In genomic region chr14:75060562-75060961, GRCm38 (mm10) we compare ENCODE assay signal across 8 mouse cellular contexts. TPM values are rescaled to one million over a fixed set of nuclear protein-coding genes. Genes with fewer than 3 reads are reported as not detected.
DNase-seq lines count a peak whose midpoint lies in the region; ATAC-seq and TF ChIP-seq lines count a peak whose summit lies in the region.

No protein-coding gene starts in this region.

- no peaks in the 10 kb centered on the region for H3K9me3 ChIP-seq in lung, embryonic 16.5 days (ENCODE audit: control insufficient read depth, low read length)

- peak; percentile 44 for DNase-seq in adrenal gland, postnatal 14 days
- DNase-seq in adrenal gland, postnatal 25 days = no peak
- peak; percentile 24 for DNase-seq in ovary, postnatal 14 days (ENCODE audit: low spot score)
- no peak for DNase-seq in ovary, adult 18-20 months (ENCODE audit: low spot score)
- peak; percentile 34 for DNase-seq in thymus, postnatal 4 days

- no peaks in the 10 kb centered on the region for H3K36me3 ChIP-seq in lung, embryonic 16.5 days (ENCODE audit: control insufficient read depth, insufficient read depth, low read length)

- no peak overlapping the region for H3K4me2 ChIP-seq in lung, embryonic 16.5 days (ENCODE audit: low read depth, low read length)

- no peak overlapping the region for H3K4me3 ChIP-seq in cortical plate, adult 2 months (ENCODE audit: insufficient read depth, low read length)
- no peak overlapping the region for H3K4me3 ChIP-seq in lung, embryonic 16.5 days (ENCODE audit: low read length)

- no peak for TF ChIP-seq POLR2A in cortical plate, adult 2 months (IDR thresholded peaks at IDR 0.05; ENCODE audit: extremely low read depth, insufficient read depth, low read length)

- TF ChIP-seq CTCF in cortical plate, adult 2 months (IDR thresholded peaks at IDR 0.05; ENCODE audit: extremely low read depth, insufficient read depth, low read length) = peak; percentile 78

- no peak overlapping the region for H3K27ac ChIP-seq in cortical plate, adult 2 months (ENCODE audit: insufficient read depth, low read length)
- no peak overlapping the region for H3K27ac ChIP-seq in lung, embryonic 16.5 days (ENCODE audit: low read length)

- H3K9ac ChIP-seq in lung, embryonic 16.5 days (ENCODE audit: low read length) = no peak overlapping the region

- peak; percentile 37 to 54; a peak in 1 of 4 replicates for ATAC-seq in hematopoietic stem cell, adult 5-6 weeks (replicated peaks in 1 of 2; ENCODE audit: insufficient read depth in 1 of 2, low FRiP score in 2 of 2, low TSS enrichment in 1 of 2, low read depth in 1 of 2, poor library complexity in 2 of 2, severe bottlenecking in 2 of 2)
- ATAC-seq in lung, embryonic 16.5 days (ENCODE audit: low read depth) = peak; percentile 42; the same call in 1 of the 2 replicates

- H3K27me3 ChIP-seq in lung, embryonic 16.5 days (ENCODE audit: control insufficient read depth, insufficient read depth, low read depth, low read length) = no peaks in the 10 kb centered on the region

- WGBS in lung, embryonic 16.5 days = 30% methylated on average over 8 of the region's 8 CpGs

- 0 out of 2 replicates have a peak, but pooled peaks cover 2% of the 10 kb centered on the region for H3K4me1 ChIP-seq in cortical plate, adult 2 months (ENCODE audit: control insufficient read depth, insufficient read depth, low read length)
- H3K4me1 ChIP-seq in lung, embryonic 16.5 days (replicated peaks; ENCODE audit: control insufficient read depth, insufficient read depth, low read length) = no peaks in the 10 kb centered on the region

RNA-seq across cellular contexts. Expression of gene Rubcnl, which starts 44.7 kb away (rescaled TPM):
- total RNA-seq in adrenal gland, postnatal 14 days (2021) = 0.93 and 3.7 TPM in 2 replicates
- 0.58 and 0.67 TPM in 2 replicates for total RNA-seq in adrenal gland, postnatal 25 days (2021)
- 1.6 and 1.9 TPM in 2 replicates for polyA plus RNA-seq in cortical plate, adult 2 months (2012; rRNA removed)
- total RNA-seq in hematopoietic stem cell, adult 5-6 weeks (2017) = 5.2 and 7.2 TPM in 2 replicates
- polyA plus RNA-seq in lung, embryonic 16.5 days (2015; fragmentation: Nextera tagmentation; extraction: Ambion mirVana) = 0.29 and 0.83 TPM in 2 replicates

Comparison
In these comparisons a context has a peak if more than half of its experiments do, and no peak if none do; other contexts are left out.
1. DNase-seq: peak in adrenal gland, postnatal 14 days (single experiment), ovary, postnatal 14 days (single experiment) and thymus, postnatal 4 days (single experiment); none in adrenal gland, postnatal 25 days (single experiment) and ovary, adult 18-20 months (single experiment).